Mouse (Mus musculus) ES-Bruce4 (cell line): ENCODE results near the gene Kif1a. TPM values are rescaled to one million over a fixed set of nuclear protein-coding genes. Genes with fewer than 3 reads are reported as not detected.

Experiments
- H3K27ac ChIP-seq: 2 replicates; pipeline ENCODE4 v1.5.1; 2012; ENCODE audit warnings: low read length, inconsistent platforms; ENCODE audit not compliant: insufficient read depth
- H3K27me3 ChIP-seq: 2 replicates; pipeline ENCODE4 v1.6.1; 2012; ENCODE audit warnings: mild to moderate bottlenecking, low read length, inconsistent platforms; ENCODE audit not compliant: control insufficient read depth, poor library complexity, insufficient read depth, severe bottlenecking
- H3K36me3 ChIP-seq: 2 replicates; pipeline ENCODE4 v1.6.1; 2012; ENCODE audit warnings: inconsistent platforms, mild to moderate bottlenecking, low read length, moderate library complexity; ENCODE audit not compliant: control insufficient read depth, poor library complexity, insufficient read depth, severe bottlenecking
- H3K4me1 ChIP-seq: one replicate; pipeline ENCODE4 v1.8.1; 2011; ENCODE audit warnings: low read length; ENCODE audit not compliant: control insufficient read depth, insufficient read depth
- H3K4me3 ChIP-seq: 2 replicates; pipeline ENCODE4 v1.5.1; 2011; ENCODE audit warnings: low read depth, mild to moderate bottlenecking, low read length
- H3K9ac ChIP-seq: 2 replicates; pipeline ENCODE4 v1.6.1; 2012; ENCODE audit warnings: low read depth, mild to moderate bottlenecking, inconsistent platforms; ENCODE audit not compliant: poor library complexity, severe bottlenecking
- H3K9me3 ChIP-seq: replicated peaks from 2 replicates; pipeline ENCODE4 v1.6.1; 2012; ENCODE audit warnings: mild to moderate bottlenecking, low read length, inconsistent platforms; ENCODE audit not compliant: control insufficient read depth, poor library complexity, insufficient read depth, severe bottlenecking
- CTCF ChIP-seq: IDR thresholded peaks from one replicate; pipeline ENCODE4 v1.8.1; 2011; ENCODE audit warnings: low read depth, low read length
- EP300 ChIP-seq: IDR thresholded peaks from 2 replicates; pipeline ENCODE4 v1.6.1; 2011; ENCODE audit warnings: low read depth, low read length; ENCODE audit not compliant: insufficient read depth
- POLR2A ChIP-seq: IDR thresholded peaks from one replicate; pipeline ENCODE4 v1.8.1; 2011; ENCODE audit warnings: low read length; ENCODE audit not compliant: insufficient read depth
- polyA plus RNA-seq: library from polyadenylated mRNA; stranded (reverse); fragments of >200 nt; gene quantifications from 2 replicates; pipeline ENCODE4 v1.2.4, GENCODE M21; 2011; ENCODE audit warnings: low read depth; ENCODE audit not compliant: missing spikeins, insufficient read depth, insufficient read length

The Kif1a gene
- polyA plus RNA-seq, 1 experiment = 95.0 TPM

DNA sequence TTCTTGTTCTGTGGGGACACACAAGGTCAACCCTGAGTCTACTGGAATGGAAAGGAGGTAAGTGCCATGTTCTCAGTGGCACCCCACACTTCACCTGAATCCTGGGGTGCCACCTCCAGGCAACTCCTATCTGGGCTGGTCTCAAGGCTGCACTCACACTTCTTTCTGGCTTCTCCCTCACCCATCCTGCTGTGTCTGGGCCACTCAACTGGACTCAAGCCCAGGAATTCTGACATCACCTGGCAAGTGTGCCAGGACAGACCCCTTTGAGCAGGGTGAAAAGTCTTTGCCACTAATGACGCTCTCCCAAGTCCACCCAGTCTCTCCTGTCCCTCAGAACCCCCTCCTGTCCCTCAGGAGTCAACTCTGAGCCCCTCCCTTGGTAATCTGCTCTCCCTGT lies 33.2 kb downstream of the Kif1a start:
- Histone ChIP-seq H3K9ac (no peak overlapping the region), H3K36me3 (no peaks in the 10 kb centered on the region), H3K27ac (no peak overlapping the region), H3K4me1 (no peaks in the 10 kb centered on the region), H3K4me3 (no peak overlapping the region), H3K27me3 (no peaks in the 10 kb centered on the region), H3K9me3 (no peaks in the 10 kb centered on the region)
- no peak for TF ChIP-seq POLR2A
- TF ChIP-seq EP300 = no peak
- no peak for TF ChIP-seq CTCF

DNA sequence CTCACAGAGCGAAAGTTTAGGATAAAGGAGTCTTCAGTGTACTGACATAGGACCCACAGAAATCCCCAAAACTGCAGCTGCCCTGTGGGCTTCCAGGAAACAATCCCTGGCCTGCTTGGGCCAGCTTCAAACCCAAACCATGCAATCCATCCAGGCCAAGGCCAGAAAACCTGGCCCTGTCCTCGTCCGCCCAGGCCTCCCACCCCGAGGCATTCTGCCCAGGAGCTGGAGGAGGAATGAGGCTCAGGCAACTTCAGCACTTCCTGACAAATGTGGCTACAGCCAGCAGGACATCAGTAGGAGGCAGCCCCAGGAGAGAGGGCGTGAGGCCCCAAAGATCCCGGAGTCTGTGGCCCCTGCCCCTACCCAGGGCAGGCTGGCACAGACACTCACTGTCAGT lies 36.1 kb downstream of the Kif1a start:
- H3K36me3 ChIP-seq = no peaks in the 10 kb centered on the region
- no peaks in the 10 kb centered on the region for H3K4me1 ChIP-seq
- TF ChIP-seq POLR2A (no peak), EP300 (no peak), CTCF (no peak)
- no peaks in the 10 kb centered on the region for H3K9me3 ChIP-seq
- H3K27ac ChIP-seq = no peak overlapping the region
- no peak overlapping the region for H3K4me3 ChIP-seq
- no peaks in the 10 kb centered on the region for H3K27me3 ChIP-seq
- no peak overlapping the region for H3K9ac ChIP-seq

DNA sequence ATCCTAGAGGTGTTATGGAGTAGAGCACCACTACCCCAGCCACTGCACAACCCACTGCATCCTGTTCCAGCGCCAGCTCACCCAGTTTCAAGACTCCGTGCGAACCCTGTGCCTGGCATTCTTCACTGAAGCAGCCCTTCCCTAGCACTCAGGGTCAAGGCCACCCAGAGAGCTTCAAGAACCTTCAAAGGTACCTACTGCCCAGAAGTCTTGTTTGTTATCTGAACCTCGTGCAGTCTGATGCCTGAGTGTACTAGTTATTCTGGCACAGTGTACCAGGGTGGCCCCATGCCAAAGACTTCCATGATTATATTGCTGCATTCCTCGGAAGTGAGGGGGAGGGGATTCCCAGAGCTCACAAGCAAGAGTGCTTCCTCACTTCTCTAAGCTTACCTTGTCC lies 38.1 kb downstream of the Kif1a start:
- Histone ChIP-seq H3K4me3 (no peak overlapping the region), H3K4me1 (no peaks in the 10 kb centered on the region), H3K9me3 (no peaks in the 10 kb centered on the region), H3K27me3 (no peaks in the 10 kb centered on the region), H3K9ac (no peak overlapping the region), H3K27ac (no peak overlapping the region), H3K36me3 (no peaks in the 10 kb centered on the region)
- no peak for TF ChIP-seq CTCF
- no peak for TF ChIP-seq EP300
- no peak for TF ChIP-seq POLR2A

DNA sequence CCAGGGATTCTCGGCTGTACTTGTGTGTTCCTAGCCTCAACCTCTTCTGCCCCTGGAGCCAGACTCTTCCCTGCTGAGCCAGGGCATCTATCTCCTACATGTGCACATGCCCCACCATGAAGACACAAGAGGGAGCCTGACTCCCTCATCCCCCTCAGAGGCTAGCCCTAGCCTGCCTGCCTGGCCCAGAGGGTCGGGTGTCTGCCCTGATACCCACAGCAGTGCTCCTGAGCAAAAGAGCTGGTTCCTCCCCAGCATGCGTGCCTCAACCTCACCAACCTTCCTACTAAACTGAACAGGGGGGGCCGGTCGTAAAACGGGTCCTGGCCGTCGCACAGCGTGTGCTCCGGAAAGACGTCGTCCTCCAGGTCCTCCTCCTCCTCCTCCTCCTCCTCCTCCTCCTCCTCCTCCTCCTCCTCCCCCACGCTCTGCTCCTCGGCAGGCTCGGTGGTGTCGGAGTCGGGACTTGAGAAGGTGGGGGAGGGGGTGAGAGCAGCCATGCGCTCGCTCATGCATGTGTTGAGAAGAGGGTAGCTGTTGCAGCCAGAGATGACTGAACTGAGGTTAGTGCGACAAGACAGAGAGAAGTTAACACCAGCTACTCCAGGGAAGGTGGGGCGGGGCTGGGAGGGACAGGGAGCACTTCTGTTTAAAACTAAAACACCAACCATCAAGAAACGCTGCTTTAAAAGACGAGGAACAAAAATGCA lies 50.5 kb downstream of the Kif1a start:
- TF ChIP-seq EP300 (no peak), CTCF (no peak), POLR2A (no peak)
- no peak overlapping the region for H3K27ac ChIP-seq
- H3K9me3 ChIP-seq = no peaks in the 10 kb centered on the region
- H3K36me3 ChIP-seq = no peaks in the 10 kb centered on the region
- no peak overlapping the region for H3K9ac ChIP-seq
- no peaks in the 10 kb centered on the region for H3K27me3 ChIP-seq
- no peak overlapping the region for H3K4me3 ChIP-seq
- no peaks in the 10 kb centered on the region for H3K4me1 ChIP-seq

DNA sequence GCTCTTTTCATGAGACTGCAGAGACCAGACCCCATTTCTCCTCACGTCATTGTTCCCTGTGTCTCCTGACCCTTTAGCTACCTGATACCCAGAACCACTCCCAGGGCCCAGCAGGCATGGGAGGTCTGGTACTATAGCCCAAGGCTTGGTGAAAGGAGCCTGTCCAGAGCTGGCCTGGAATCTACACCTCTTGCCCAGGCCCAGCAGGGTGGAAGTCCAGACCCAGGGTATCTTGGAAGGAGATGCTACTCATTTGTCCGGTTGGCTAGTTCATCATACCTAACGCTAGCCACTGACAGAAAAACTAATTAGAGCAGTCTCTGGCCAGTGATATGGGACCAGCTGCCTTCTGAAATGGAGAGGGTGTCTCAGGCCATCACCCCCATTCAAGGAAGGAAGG lies 51.7 kb downstream of the Kif1a start:
- no peak overlapping the region for H3K27ac ChIP-seq
- TF ChIP-seq POLR2A (no peak), EP300 (no peak), CTCF (no peak)
- H3K9ac ChIP-seq = no peak overlapping the region
- no peak overlapping the region for H3K4me3 ChIP-seq
- no peaks in the 10 kb centered on the region for H3K4me1 ChIP-seq
- H3K27me3 ChIP-seq = no peaks in the 10 kb centered on the region
- H3K36me3 ChIP-seq = no peaks in the 10 kb centered on the region
- H3K9me3 ChIP-seq = no peaks in the 10 kb centered on the region

DNA sequence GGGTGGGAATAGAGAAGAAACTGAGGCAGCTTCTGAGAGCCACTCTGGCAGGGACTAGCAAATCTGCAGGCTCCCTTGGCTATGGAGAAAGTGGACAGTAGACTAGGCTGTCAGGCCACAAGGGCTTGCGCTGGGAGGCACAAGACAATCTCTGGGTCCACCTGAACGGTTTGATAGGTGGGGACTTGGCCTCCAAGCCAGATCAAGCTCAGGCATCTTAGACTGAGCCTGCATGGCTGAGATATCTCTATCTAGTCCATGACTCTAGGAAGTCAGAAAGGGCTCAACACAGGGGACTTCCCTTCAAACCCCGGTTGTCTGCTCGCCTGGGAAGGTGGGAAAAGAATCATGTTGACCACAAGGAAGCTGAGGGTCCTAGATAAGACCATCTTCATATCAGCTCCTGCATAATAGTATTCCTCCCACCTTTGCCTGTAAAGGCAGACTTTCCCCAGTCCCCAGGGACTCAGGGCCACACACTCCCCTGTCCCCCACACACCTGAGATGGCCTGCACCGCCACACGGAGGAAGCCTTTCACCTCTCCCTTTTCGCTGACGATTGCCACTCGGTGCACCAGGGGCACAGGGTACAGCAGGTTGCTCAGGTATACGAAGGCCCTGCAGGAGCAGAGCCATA lies 55.5 kb downstream of the Kif1a start:
- no peak for TF ChIP-seq EP300
- no peak for TF ChIP-seq CTCF
- TF ChIP-seq POLR2A = no peak
- Histone ChIP-seq H3K27ac (no peak overlapping the region), H3K4me3 (no peak overlapping the region), H3K27me3 (no peaks in the 10 kb centered on the region), H3K4me1 (no peaks in the 10 kb centered on the region), H3K9ac (no peak overlapping the region), H3K36me3 (no peaks in the 10 kb centered on the region), H3K9me3 (no peaks in the 10 kb centered on the region)
